Mouse (Mus musculus) mouse embryonic stem cell (cell line): ENCODE measurements around the gene Hapln2.

Experiments used
- in situ Hi-C, 2 experiments: fragments of 300-500 bp; cut with MboI; formaldehyde crosslinking; loops; 1 replicate in 1 of 2; 3 replicates in 1 of 2; pipeline ENCODE4 v1.14.3; 2019 to 2020; ENCODE audit warnings: low sequenced_read_pairs in 2 of 2, low pct_unique_long_range_greater_than_20kb in 1 of 2, mixed read lengths in 1 of 2; ENCODE audit not compliant: unreplicated experiment in 1 of 2

The Hapln2 gene

DNA sequence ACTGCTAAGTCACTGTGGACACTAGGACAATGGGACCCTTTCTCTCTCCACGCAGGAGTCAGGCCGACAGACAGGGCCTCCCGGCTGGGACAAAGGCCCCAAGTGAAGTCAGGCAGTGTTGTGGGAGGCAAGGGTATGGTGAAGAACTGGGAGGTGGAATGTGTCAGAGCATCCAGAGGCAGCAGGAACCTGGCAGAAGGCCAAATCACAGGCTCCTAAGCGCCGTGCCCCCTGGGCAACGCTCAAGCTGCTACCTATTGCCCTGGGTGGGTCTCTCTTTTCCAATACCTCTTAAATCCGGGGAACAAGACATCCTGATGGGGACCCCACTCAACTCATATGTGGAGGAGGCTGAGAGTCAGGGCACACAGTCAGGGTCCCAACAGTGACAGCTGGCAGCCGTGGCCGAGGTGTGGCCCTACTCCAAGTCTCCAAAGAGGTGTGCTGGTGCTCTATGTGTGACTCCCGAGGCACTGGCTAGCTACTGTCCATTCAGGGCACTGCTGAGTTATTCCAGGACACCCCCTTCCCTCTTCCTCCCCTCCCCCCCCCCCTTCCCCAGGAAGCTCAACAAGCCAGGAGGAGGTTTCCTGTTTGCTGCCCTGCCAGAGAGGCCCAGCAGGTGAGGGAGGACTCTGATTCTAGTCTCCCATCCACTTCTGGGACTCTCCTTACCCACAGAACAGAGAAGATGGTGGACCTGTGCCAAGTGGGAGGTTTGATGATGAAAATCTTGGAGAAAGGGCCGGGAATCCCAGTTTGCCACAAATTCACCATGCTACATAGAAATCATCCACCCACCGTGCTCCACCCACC is 41.7 kb downstream of the Hapln2 start:
- in situ Hi-C loops: no loop called here

DNA sequence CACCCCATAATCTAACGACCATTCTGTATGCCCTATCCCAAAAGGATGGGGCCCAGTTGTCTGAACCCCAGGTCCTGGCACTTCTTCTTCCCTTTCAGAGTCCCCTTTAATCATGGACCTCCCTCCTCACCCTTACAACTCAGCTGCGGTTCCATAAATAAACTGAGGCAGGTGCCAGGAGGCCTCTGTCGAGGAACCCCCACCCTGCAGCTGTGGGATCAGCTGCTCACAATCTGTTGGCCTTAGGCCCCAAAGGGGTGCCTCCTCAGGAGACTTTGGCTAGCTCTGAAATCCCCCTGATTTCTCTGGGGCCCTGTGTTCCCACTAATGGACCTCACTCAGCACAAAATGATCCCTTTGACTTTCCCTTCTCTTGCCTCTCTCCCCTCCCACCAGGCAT is 43.3 kb downstream of the Hapln2 start:
- in situ Hi-C loops: loop anchor here in 1 of 2 experiments (5.0 kb wide), 1 partner anchor 42 kb away; no protein-coding TSS in a partner anchor

DNA sequence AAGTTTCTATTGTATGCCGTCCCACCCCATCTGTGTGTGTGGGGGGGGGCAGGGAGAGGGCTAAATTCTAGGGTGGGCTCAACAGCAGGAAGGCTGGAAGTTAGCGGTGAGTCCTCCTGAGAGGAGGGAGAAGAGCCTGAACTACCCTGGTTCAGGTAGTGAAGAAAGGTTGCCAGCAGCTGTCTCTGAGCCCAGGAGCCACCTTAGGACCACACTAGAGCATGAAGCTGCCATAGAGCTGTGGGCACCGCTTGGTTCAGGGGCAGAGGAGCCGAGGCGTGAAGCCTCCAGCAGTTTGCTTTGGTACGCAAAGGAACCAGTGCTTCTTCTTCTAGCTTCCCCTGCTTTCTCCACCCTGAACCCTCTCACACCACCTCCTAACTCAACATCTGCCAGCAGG is 43.8 kb downstream of the Hapln2 start:
- in situ Hi-C loops: loop anchor here in 1 of 2 experiments (5.0 kb wide), 1 partner anchor 41 kb away; no protein-coding TSS in a partner anchor

DNA sequence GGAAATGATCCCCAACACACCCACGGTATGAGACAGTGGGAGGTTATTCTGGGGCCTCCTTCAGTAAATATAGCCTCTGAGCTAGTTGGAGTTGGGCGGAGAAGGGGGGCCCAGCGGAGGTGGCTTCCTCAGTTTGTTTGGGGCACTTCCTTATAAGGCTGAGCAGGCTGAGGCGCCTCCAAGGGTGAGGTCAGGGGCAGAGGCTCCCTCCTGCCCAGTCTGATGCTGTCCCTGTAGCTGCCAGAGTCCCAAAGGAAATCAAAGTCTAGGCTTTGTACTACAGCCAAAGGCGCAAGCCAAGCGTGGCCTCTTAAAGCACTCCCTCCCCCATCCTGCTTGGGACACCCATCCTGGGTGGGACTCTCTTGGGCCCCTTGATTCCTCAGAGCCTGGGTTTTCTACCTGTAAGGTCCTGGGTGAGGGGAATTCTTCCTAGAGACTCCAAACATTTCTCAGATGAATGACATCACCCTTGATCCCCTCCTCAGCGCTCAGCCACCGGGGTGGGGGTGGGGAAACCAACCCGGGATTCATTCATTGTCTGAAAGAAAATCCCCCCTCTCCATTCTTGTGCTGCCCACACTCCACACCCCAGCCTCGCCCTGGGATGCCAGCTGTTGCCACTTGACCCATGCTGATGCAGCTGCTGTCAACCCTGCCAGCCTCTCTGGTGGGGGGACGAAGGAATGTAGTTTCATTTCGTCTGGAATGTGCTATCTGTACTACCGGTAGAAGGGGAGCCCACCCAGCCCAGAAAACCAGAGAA is 44.4 kb downstream of the Hapln2 start:
- in situ Hi-C loops: loop anchor here in 1 of 2 experiments (5.0 kb wide), 1 partner anchor 41 kb away; no protein-coding TSS in a partner anchor

DNA sequence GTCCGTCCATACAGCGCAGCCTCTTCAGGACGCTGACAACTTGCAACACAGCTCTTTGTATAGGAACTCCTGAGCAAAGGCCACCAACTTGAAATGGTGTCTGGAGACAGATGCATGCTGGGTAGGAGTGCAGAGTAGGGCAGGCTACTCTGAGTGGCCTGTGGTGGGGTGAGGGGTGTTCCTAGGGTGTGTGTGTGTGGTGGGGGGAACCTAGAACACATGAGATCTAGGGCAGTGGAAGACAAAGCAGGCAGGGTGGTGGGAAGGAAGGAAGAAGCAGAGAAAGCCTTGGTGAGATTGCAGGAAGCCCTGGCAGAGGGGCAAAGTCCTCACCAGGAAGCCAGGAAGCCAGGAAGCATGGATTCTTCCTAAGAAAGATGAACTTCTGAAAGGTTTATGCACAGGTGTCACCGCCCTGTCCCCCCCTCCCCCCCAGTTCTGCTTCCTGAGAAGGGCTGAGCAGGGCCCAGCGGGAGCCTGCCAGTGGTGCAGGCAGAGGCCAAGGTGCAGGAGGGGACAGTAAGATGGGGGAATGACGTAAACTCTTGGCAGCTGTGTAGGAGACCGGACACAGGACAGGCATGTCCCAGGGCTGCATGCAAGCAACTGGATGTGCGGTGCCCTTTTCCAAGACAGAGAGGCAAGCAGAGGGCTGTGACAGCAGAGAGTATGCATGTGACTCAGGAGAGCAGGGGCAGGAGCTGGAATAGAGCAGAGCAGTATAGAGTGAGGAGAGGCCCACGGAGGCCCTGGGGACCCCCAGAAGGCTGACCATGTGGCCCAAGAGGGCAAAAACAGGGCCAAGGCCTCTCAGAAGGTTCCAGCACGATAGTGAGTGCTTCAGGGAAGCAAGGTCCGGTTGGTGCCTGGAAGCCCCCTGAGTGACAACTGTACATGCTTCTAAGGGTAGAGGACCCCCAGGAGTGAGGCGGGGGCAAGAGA is 45.2 kb downstream of the Hapln2 start:
- in situ Hi-C loops: loop anchor here in 1 of 2 experiments (5.0 kb wide), 1 partner anchor 40 kb away; no protein-coding TSS in a partner anchor

DNA sequence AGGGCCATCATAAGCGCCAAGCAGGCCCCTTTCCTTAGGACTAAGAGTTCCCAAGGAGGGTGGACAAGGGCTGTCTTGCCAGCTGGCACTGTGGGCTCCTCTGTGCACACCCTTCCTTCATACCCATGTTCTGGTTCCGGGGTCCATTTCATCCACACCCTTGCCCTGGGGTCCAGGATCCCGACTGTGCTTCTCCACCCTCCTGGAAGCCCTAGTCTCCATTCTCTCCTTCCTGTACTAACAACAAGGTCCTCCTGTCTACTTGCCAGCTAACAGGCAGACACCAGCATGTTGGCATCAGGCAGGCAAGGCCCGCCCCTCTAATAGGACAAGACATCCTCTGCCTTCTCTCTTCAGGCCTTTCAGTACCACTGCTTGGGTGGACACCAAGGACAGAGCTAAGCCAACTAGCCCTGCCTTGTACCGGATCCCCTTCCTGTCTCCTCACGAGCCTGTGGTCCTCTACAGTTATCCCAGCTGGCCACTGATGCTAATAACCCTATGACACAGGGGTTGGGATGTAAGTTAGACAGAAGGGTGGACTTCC is 46.1 kb downstream of the Hapln2 start:
- in situ Hi-C loops: loop anchor here in 1 of 2 experiments (5.0 kb wide), 1 partner anchor 39 kb away; no protein-coding TSS in a partner anchor

DNA sequence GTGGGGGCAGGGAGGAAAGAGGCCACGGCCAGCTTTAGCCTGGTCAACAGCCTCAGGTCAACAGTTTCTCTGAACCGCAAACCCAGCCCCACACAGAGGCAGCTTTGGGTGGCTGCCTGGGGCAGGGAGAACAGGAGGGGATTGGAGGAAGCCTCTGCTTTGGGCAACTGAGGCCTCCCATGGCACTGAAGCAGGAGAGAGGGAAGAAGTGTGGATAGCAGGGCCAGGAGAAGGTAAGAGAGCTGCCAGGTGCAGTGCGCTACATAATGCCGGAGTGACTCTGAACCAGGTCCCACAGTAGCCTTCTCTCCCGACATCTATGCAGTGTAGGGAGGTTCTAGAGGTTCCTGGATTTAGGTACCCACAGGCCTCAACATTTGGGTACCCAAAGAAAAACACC is 46.7 kb downstream of the Hapln2 start:
- in situ Hi-C loops: loop anchor here in 1 of 2 experiments (5.0 kb wide), 1 partner anchor 38 kb away; no protein-coding TSS in a partner anchor

DNA sequence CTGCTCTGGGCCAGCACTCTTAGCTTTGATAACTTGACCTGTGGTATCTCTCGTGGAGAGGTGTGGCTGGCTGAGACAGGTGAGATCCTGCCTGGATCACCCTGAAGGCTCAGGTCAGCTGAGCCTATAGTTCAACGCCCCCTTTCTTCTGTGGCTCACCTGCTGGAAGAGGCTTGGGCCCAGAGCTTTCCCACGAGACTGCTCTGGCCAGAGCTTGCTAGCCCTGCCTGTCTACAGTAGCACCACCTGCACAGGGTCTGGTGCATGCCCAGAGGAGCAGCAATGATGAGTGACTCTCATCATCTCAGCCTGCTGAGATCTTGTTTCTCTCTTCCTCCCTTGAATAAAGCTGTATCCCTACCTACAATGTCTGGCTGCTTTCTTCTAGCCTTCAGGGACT is 47.3 kb downstream of the Hapln2 start:
- in situ Hi-C loops: loop anchor here in 1 of 2 experiments (5.0 kb wide), 1 partner anchor 38 kb away; no protein-coding TSS in a partner anchor

DNA sequence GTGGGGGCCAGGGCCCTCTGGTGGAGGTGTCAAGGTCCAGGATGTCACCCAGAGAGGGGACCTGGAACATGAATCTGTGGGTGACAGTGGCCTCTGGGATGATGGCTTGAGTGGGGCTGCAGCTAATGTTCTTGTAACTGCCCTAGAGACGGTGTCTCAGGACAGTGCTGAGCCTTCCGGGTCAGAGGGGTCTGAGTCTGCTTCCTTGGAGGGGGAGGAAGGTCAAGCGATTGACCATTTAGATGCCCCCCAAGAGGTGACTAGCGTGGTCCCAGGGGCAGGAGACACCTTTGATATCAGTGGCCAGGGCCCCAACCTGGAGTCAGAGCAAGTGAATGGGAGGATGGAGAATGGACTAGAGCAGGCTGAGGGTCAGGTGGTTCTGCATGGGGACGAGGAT is 47.9 kb downstream of the Hapln2 start:
- in situ Hi-C loops: no loop called here

DNA sequence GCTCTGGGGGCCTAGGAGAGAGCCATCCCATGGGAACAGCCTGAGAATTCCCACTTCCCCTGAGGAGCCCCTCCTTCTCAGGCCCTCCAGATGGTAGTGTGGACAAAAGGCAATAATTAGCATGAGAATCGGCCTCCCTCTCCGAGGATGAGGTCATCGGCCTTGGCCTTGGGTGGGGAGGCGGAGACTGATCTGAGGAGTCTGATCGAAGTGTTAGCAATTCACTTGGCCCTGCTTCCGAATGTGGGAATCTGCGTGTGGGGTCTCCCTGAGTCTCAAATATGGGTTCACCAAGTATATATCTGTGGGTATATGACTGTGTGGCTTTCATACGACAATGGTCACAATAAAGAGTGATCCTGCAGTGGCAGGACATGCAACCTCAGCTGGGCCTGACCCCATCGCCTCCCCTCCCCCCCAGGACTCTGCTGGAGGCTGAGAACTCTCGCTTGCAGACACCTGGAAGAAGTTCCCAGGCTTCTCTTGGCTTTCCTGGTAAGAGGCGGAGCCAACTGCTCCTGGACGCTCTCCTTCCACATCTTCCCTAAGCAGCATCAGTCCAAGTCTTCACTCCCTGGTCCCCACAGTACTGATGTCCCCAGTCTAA is 52.9 kb downstream of the Hapln2 start:
- in situ Hi-C loops: no loop called here

DNA sequence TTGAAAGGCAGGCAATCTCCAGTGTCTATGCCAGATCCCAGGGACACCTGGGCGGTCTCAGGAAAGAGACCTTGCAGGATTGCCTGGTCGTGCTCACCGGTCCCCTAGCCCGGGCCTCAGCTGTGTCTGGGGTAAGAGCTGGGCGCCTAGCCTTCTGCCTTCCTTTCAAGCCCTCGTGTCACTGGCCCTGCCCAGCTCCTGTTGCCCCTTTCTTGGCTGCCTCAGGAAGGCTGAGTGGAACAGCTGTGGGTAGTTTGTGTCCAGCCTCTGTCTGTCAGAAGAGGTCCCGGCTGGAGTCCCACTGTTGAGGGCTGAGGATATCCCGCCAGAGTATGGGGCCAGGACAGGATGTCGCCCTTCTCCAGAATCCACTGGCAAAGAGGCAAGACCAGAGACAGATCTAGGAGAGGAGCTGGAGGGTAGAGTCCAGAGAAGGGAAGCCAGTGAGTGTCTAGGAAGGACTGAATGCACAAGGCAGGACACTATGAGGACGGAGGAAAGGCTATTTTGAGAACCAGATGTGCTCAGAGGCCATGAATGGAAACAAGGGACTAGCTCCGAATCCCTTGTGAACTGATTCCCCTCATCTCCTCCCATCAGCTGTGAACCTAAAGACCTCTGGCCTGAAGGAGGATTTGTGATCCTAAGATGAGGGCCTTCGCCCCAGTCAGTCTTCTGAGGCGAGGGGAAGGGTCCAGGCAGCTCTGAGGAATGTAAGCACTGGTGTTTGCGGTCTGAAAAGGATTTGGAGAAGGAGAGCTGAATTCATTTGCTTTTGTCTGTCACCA is 53.6 kb downstream of the Hapln2 start:
- in situ Hi-C loops: no loop called here

DNA sequence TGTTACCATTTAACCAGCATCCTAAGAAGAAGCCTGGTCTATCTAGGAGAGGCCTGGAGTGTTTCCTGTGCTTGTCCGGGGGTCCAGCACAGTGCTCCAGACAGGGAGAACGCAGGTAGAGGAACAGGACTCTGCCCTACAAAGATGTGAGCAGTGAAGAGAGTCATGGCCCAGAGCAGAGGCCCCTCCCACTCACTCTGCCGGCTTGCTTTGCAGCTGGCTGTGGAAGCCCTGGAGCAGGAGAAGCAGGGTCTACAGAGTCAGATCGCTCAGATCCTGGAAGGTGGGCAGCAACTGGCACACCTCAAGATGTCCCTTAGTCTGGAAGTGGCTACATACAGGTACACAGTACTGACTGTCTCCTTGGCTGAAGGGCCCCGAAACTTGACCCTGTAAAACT is 54.6 kb downstream of the Hapln2 start:
- in situ Hi-C loops: no loop called here

DNA sequence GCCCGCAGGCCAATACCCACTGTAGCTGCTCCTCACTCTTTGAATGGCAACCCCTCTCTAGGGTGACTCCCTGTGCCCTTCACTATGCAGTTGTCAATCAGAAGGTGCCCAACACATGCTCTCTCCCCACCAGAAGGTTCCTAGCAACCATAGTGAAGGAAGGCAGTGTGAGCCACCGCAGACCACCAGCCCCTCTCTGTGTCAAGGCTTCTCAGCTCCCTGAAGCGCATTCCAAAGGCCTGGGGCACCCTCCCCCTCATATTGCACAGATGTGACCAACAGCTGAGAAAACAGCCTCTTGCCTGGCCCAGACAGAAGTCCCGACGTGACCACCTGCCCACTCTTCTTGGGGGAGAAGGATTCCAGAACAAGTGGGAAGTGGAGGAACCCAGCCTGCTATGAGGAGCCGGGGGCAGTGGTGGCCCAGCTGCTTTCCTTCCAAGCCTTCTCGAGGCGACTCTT is 55.1 kb downstream of the Hapln2 start:
- in situ Hi-C loops: no loop called here
